Mouse (Mus musculus) lung, postnatal 0 days (tissue): ENCODE measurements around the gene Pfn4.

Experiments used
- CTCF ChIP-seq: IDR thresholded peaks from 2 replicates; pipeline ENCODE4 v1.5.1; 2016; ENCODE audit warnings: antibody characterized with exemption, mild to moderate bottlenecking
- EP300 ChIP-seq: IDR thresholded peaks from 2 replicates; pipeline ENCODE4 v1.6.1; 2016; ENCODE audit warnings: antibody characterized with exemption, mild to moderate bottlenecking, control low read depth

GRCm38 (mm10) chr12:4757060-4757459, 11.8 kb upstream of the Pfn4 start:
- TF ChIP-seq EP300 (no peak), CTCF (no peak)
